Mouse (Mus musculus) megakaryocyte, embryonic 14.5 days (primary cell): Measurements from ENCODE around the gene Hic1.

Experiments used
- FLI1 ChIP-seq: IDR thresholded peaks from 2 replicates; pipeline ENCODE4 v1.6.1; 2012; ENCODE audit warnings: low read length, inconsistent platforms, mixed read lengths
- GATA1 ChIP-seq: IDR thresholded peaks from 3 replicates; pipeline ENCODE4 v1.6.1; 2012; ENCODE audit warnings: mixed read lengths, low read length, inconsistent platforms, borderline replicate concordance

DNA sequence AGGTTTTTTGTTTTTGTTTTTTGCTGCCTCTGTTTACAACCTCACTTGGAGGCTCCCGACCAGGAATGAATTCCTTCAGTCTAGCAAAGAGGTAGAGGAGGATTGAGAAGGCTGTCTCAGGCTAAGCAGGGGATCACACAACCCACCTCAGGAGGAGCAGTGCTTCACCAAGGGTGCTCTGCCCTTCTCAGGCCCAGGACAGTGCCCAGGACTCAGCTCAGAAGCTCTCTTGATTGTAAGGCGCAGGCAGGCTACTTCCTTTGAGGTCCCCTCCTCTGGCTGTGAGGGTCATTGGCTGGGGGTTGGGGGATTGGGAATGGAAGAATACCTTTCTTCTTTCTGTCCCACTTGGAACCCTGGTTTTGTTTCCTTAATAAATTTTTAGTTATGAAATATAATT is 5.3 kb downstream of the Hic1 start:
- TF ChIP-seq GATA1 (no peak), FLI1 (no peak)
